Mouse (Mus musculus): ENCODE results near the gene Olfr1199. TPM values are rescaled to one million over a fixed set of nuclear protein-coding genes. Genes with fewer than 3 reads are reported as not detected.

Olfr1199 gene
- 0.63 TPM in 1 of 2 replicates, not detected in the other for polyA plus RNA-seq (2011; ENCODE audit: insufficient read depth, insufficient read length, low replicate concordance, missing spikeins)

DNA sequence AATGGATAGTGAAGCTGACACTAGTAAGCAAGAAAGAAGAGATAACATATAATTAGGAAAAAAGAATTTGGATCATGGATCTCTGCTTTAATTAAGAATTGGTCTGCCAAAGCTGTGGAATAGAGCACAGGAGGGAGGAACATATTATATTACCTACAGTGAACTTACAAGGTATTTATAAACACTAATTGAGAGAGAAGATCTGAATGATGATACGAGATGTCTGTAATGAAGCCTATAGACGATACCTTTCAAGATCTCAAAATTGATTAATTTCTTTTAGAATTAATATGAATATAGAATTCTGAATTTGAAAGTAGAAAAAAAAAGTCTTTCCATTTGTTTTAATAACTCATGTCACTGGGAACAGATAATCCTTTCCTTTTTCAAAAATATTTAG lies at the start of gene Olfr1199:
TSS of gene Olfr1199 (minus strand) at position 101 of the 400 bp plus-strand sequence.
- whole genome bisulfite sequencing: 84% methylated on average over 2 of the region's 2 CpGs

DNA sequence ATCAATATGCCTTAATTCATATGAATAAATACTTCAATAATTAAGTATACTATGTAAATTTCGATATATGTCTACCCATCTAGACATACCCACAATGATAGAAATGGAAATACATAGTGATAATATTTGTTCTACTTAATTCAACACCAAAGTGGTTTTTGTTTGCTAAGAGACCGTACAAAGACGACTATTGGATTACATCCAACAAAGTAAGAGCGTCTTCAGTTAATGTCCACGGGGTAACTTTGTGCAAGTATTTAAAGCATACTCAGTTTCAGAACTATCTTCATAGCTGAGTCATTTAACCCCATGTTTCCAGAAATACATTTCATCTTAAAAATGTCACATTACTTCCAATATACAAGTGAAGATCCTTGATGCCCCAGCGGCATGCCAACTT lies 32.5 kb upstream of the Olfr1199 start, which contains the start of gene Olfr1201:
TSS of gene Olfr1201 (plus strand) at position 301 of the 400 bp plus-strand sequence.
- Histone ChIP-seq H3K27ac (ENCODE audit: control insufficient read depth, insufficient read depth, low read depth, low read length, poor library complexity) (no peak within 1 kb of the TSS), H3K4me1 (ENCODE audit: control insufficient read depth, insufficient read depth, low read length) (no peaks in the 10 kb centered on the region), H3K4me3 (replicated peaks; ENCODE audit: control insufficient read depth, low read depth, low read length) (no peak within 1 kb of the TSS)
- no peak for TF ChIP-seq CTCF (IDR thresholded peaks at IDR 0.05; ENCODE audit: control insufficient read depth, insufficient read depth, low read length)
- no peak for TF ChIP-seq POLR2A (IDR thresholded peaks at IDR 0.05; ENCODE audit: borderline replicate concordance, control insufficient read depth, low read depth, low read length)
- WGBS: 78% methylated on average over 6 of the region's 6 CpGs

More for the DNA sequence above, at the start of gene Olfr1199:
- Histone ChIP-seq H3K4me1 (ENCODE audit: control insufficient read depth, insufficient read depth, low read length) (no peaks in the 10 kb centered on the region), H3K27ac (ENCODE audit: control insufficient read depth, insufficient read depth, low read depth, low read length, poor library complexity) (no peak within 1 kb of the TSS), H3K4me3 (replicated peaks; ENCODE audit: control insufficient read depth, low read depth, low read length) (no peak within 1 kb of the TSS)
- TF ChIP-seq CTCF (IDR thresholded peaks at IDR 0.05; ENCODE audit: control insufficient read depth, insufficient read depth, low read length): no peak
- TF ChIP-seq POLR2A (IDR thresholded peaks at IDR 0.05; ENCODE audit: borderline replicate concordance, control insufficient read depth, low read depth, low read length): no peak

DNA sequence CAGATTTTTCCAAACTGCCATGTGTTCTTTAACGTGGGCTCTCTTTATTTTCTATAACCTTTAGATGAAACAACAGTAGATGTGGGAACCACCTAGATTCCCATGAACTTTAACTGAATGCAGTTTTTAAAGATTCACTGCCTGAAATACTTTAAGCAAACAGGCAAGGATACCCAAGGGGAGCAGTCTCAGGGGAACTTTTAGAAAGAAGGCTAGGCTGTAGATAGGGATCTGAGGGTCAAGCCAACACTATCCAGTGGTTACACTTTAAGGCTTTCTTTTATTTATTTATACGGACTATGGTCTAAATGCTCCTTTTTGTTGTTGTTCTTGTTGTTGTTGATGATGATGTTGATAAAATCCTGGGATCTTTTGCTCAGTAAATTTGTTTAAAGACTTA lies 10.1 kb upstream of the Olfr1199 start, which contains the start of gene Olfr1200:
TSS of gene Olfr1200 (minus strand) at position 101 of the 400 bp plus-strand sequence.
- 70% methylated on average over 2 of the region's 2 CpGs for WGBS
- TF ChIP-seq POLR2A (IDR thresholded peaks at IDR 0.05; ENCODE audit: borderline replicate concordance, control insufficient read depth, low read depth, low read length) (no peak), CTCF (IDR thresholded peaks at IDR 0.05; ENCODE audit: control insufficient read depth, insufficient read depth, low read length) (no peak)
- Histone ChIP-seq H3K27ac (ENCODE audit: control insufficient read depth, insufficient read depth, low read depth, low read length, poor library complexity) (no peak within 1 kb of the TSS), H3K4me3 (replicated peaks; ENCODE audit: control insufficient read depth, low read depth, low read length) (no peak within 1 kb of the TSS), H3K4me1 (ENCODE audit: control insufficient read depth, insufficient read depth, low read length) (no peaks in the 10 kb centered on the region)

DNA sequence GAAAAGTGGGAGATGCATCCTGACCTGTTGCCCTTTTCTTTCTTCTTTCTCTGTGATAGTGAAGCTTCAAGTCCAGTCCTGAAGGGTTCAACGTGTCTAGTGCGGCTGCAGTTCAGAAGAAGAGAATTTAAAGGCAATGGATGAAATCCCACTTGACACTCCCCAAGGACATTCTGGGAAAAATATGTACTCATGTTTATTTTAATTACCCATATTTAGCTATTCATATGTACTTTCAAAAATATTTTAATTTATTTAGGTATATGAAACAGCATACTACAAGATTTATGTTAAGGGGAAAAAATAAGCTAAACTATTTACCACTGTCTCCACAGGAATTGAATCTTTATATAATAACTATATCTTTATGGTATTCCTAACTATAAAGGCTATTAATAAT lies 9.0 kb downstream of the Olfr1199 start, which contains the start of gene Olfr1198:
TSS of gene Olfr1198 (minus strand) at position 101 of the 400 bp plus-strand sequence.
- TF ChIP-seq POLR2A (IDR thresholded peaks at IDR 0.05; ENCODE audit: borderline replicate concordance, control insufficient read depth, low read depth, low read length) (no peak), CTCF (IDR thresholded peaks at IDR 0.05; ENCODE audit: control insufficient read depth, insufficient read depth, low read length) (no peak)
- WGBS: 90% methylated on average over 2 of the region's 2 CpGs
- no peaks in the 10 kb centered on the region for H3K4me1 ChIP-seq (ENCODE audit: control insufficient read depth, insufficient read depth, low read length)
- H3K4me3 ChIP-seq (replicated peaks; ENCODE audit: control insufficient read depth, low read depth, low read length): no peak within 1 kb of the TSS
- no peak within 1 kb of the TSS for H3K27ac ChIP-seq (ENCODE audit: control insufficient read depth, insufficient read depth, low read depth, low read length, poor library complexity)

DNA sequence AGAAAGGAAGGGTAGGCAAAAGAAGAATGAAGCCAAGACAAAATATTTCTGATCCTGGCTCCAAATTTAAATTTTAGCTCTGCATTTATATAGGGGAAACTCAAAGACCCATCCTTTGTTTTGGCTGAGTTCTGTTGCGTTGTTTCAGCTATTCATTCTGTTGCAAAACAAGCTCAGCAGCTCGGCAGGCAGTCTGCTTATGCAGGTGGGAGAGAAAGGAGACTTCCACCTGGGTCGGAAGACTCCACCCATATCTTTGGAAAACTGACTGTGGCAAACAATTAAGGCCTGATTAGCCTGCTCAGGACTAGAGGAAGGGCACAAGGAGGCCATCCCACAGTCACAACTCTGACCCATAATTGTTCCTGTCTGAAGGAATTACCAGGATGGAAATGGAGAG lies 16.9 kb downstream of the Olfr1199 start:
- no peak for TF ChIP-seq CTCF (IDR thresholded peaks at IDR 0.05; ENCODE audit: control insufficient read depth, insufficient read depth, low read length)
- TF ChIP-seq POLR2A (IDR thresholded peaks at IDR 0.05; ENCODE audit: borderline replicate concordance, control insufficient read depth, low read depth, low read length): no peak
- WGBS: 68% methylated on average over 3 of the region's 3 CpGs
- no peak overlapping the region for H3K4me3 ChIP-seq (replicated peaks; ENCODE audit: control insufficient read depth, low read depth, low read length)
- H3K4me1 ChIP-seq (ENCODE audit: control insufficient read depth, insufficient read depth, low read length): no peaks in the 10 kb centered on the region
- H3K27ac ChIP-seq (ENCODE audit: control insufficient read depth, insufficient read depth, low read depth, low read length, poor library complexity): no peak overlapping the region

DNA sequence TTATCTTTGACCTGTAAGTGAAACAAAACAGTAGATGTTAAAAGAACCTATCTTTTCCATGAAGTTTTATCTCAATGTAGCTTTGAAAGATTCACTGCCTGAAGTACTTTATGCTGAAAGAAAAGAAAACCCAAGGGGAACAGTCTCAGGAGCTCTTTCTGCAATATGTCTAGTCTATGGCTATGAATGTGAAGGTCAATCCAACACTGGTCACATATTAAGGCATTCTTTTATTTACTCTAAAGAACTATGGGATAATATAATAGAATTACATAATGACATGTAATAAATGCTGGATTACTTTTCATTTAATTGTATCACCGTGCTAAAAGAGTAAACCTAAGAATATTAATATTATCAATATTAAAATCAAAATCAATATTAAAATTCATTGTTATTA lies 28.0 kb downstream of the Olfr1199 start, which contains the start of gene Olfr1197:
TSS of gene Olfr1197 (minus strand) at position 101 of the 400 bp plus-strand sequence.
- Histone ChIP-seq H3K4me3 (replicated peaks; ENCODE audit: control insufficient read depth, low read depth, low read length) (no peak within 1 kb of the TSS), H3K27ac (ENCODE audit: control insufficient read depth, insufficient read depth, low read depth, low read length, poor library complexity) (no peak within 1 kb of the TSS), H3K4me1 (ENCODE audit: control insufficient read depth, insufficient read depth, low read length) (no peaks in the 10 kb centered on the region)
- whole genome bisulfite sequencing: 68% methylated on average over 1 of the region's 1 CpGs
- TF ChIP-seq CTCF (IDR thresholded peaks at IDR 0.05; ENCODE audit: control insufficient read depth, insufficient read depth, low read length) (no peak), POLR2A (IDR thresholded peaks at IDR 0.05; ENCODE audit: borderline replicate concordance, control insufficient read depth, low read depth, low read length) (no peak)

DNA sequence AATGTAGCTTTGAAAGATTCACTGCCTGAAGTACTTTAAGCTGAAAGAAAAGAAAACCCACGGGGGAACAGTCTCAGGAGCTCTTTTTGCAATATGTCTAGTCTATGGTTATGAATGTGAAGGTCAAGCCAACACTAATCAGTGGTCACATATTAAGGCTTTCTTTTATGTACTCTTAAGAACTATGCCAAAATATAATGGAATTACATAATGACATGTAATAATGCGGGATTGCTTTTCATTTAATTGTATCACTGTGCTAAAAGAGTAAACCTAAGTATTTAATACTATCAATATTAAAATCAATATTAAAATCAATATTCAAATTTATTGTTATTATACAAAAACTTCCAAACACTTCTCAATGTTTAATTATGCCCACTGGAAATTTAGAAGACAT lies 55.8 kb downstream of the Olfr1199 start, which contains the start of gene Olfr1196:
TSS of gene Olfr1196 (minus strand) at position 101 of the 400 bp plus-strand sequence.
- WGBS: 73% methylated on average over 2 of the region's 2 CpGs
- TF ChIP-seq POLR2A (IDR thresholded peaks at IDR 0.05; ENCODE audit: borderline replicate concordance, control insufficient read depth, low read depth, low read length) (no peak), CTCF (IDR thresholded peaks at IDR 0.05; ENCODE audit: control insufficient read depth, insufficient read depth, low read length) (no peak)
- no peaks in the 10 kb centered on the region for H3K4me1 ChIP-seq (ENCODE audit: control insufficient read depth, insufficient read depth, low read length)

More for the DNA sequence above, 55.8 kb downstream of the Olfr1199 start, which contains the start of gene Olfr1196:
- Histone ChIP-seq H3K27ac (ENCODE audit: control insufficient read depth, insufficient read depth, low read depth, low read length, poor library complexity) (no peak within 1 kb of the TSS), H3K4me3 (replicated peaks; ENCODE audit: control insufficient read depth, low read depth, low read length) (no peak within 1 kb of the TSS)

Other genes starting within 250 kb of the Olfr1199 start
- not detected in 2 replicates for gene Olfr1186, start 241.9 kb downstream of the Olfr1199 start, polyA plus RNA-seq (2011; ENCODE audit: insufficient read depth, insufficient read length, low replicate concordance, missing spikeins)
- gene Olfr1188, start 203.5 kb downstream of the Olfr1199 start, polyA plus RNA-seq (2011; ENCODE audit: insufficient read depth, insufficient read length, low replicate concordance, missing spikeins): not detected in 2 replicates
- gene Olfr1189, start 174.0 kb downstream of the Olfr1199 start, polyA plus RNA-seq (2011; ENCODE audit: insufficient read depth, insufficient read length, low replicate concordance, missing spikeins): not detected in 2 replicates
- 0.16 and 1.7 TPM in 2 replicates for gene Olfr1191-ps1, start 119.9 kb downstream of the Olfr1199 start, polyA plus RNA-seq (2011; ENCODE audit: insufficient read depth, insufficient read length, low replicate concordance, missing spikeins)
- 0.29 TPM in 1 of 2 replicates, not detected in the other for gene Olfr1192-ps1, start 112.0 kb downstream of the Olfr1199 start, polyA plus RNA-seq (2011; ENCODE audit: insufficient read depth, insufficient read length, low replicate concordance, missing spikeins)
- gene Olfr1193, start 84.8 kb downstream of the Olfr1199 start, polyA plus RNA-seq (2011; ENCODE audit: insufficient read depth, insufficient read length, low replicate concordance, missing spikeins): not detected in 2 replicates
- gene Olfr1195, start 71.3 kb downstream of the Olfr1199 start, polyA plus RNA-seq (2011; ENCODE audit: insufficient read depth, insufficient read length, low replicate concordance, missing spikeins): not detected in 2 replicates
- not detected in 2 replicates for gene Olfr1196, start 55.9 kb downstream of the Olfr1199 start, polyA plus RNA-seq (2011; ENCODE audit: insufficient read depth, insufficient read length, low replicate concordance, missing spikeins)
- not detected in 2 replicates for gene Olfr1197, start 28.1 kb downstream of the Olfr1199 start, polyA plus RNA-seq (2011; ENCODE audit: insufficient read depth, insufficient read length, low replicate concordance, missing spikeins)
- gene Olfr1198, start 9.1 kb downstream of the Olfr1199 start, polyA plus RNA-seq (2011; ENCODE audit: insufficient read depth, insufficient read length, low replicate concordance, missing spikeins): 0.87 TPM in 1 of 2 replicates, not detected in the other
- gene Olfr1200, start 10.0 kb upstream of the Olfr1199 start, polyA plus RNA-seq (2011; ENCODE audit: insufficient read depth, insufficient read length, low replicate concordance, missing spikeins): not detected in 2 replicates
- gene Olfr1201, start 32.6 kb upstream of the Olfr1199 start, polyA plus RNA-seq (2011; ENCODE audit: insufficient read depth, insufficient read length, low replicate concordance, missing spikeins): not detected in 2 replicates
- not detected in 2 replicates for gene Olfr1202, start 54.0 kb upstream of the Olfr1199 start, polyA plus RNA-seq (2011; ENCODE audit: insufficient read depth, insufficient read length, low replicate concordance, missing spikeins)
- not detected in 2 replicates for gene Olfr1205, start 69.3 kb upstream of the Olfr1199 start, polyA plus RNA-seq (2011; ENCODE audit: insufficient read depth, insufficient read length, low replicate concordance, missing spikeins)
- not detected in 2 replicates for gene Olfr1204, start 88.8 kb upstream of the Olfr1199 start, polyA plus RNA-seq (2011; ENCODE audit: insufficient read depth, insufficient read length, low replicate concordance, missing spikeins)
- gene Olfr1206, start 102.8 kb upstream of the Olfr1199 start, polyA plus RNA-seq (2011; ENCODE audit: insufficient read depth, insufficient read length, low replicate concordance, missing spikeins): not detected in 2 replicates
- gene Olfr1208, start 141.8 kb upstream of the Olfr1199 start, polyA plus RNA-seq (2011; ENCODE audit: insufficient read depth, insufficient read length, low replicate concordance, missing spikeins): not detected in 2 replicates
- not detected in 2 replicates for gene Olfr1209, start 154.7 kb upstream of the Olfr1199 start, polyA plus RNA-seq (2011; ENCODE audit: insufficient read depth, insufficient read length, low replicate concordance, missing spikeins)
- gene Olfr1211, start 177.6 kb upstream of the Olfr1199 start, polyA plus RNA-seq (2011; ENCODE audit: insufficient read depth, insufficient read length, low replicate concordance, missing spikeins): not detected in 2 replicates
- not detected in 2 replicates for gene Olfr1212, start 193.5 kb upstream of the Olfr1199 start, polyA plus RNA-seq (2011; ENCODE audit: insufficient read depth, insufficient read length, low replicate concordance, missing spikeins)
- gene Gm13762, start 219.8 kb upstream of the Olfr1199 start, polyA plus RNA-seq (2011; ENCODE audit: insufficient read depth, insufficient read length, low replicate concordance, missing spikeins): not detected in 2 replicates
- not detected in 2 replicates for gene Olfr1214, start 232.2 kb upstream of the Olfr1199 start, polyA plus RNA-seq (2011; ENCODE audit: insufficient read depth, insufficient read length, low replicate concordance, missing spikeins)
- gene Olfr1215, start 246.5 kb upstream of the Olfr1199 start, polyA plus RNA-seq (2011; ENCODE audit: insufficient read depth, insufficient read length, low replicate concordance, missing spikeins): not detected in 2 replicates